Mouse (Mus musculus): Measurements from ENCODE around the gene Zdhhc19.

Gene Zdhhc19

DNA sequence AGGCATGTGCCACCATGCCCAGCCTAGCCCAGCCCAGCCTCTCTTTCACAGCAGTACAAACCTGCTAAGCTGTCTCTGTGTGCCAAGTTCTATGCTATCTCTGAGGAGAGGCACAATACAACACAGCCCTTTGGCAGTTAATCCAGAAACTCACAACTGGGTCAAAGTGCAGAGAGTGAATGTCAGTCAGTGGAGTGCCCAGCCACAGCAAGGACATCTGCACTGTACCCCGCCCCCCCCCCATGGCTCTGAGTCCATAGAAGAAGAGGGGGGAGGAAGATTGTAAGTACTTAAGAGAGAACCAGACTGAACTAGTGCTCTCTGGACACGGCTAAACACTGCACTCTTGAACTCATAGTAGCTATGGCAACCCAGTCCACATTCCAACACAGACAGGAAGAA, 55.3 kb downstream of the Zdhhc19 start:
- DNase-seq, result no peak

GRCm38 (mm10) chr16:32555588-32555987, 59.5 kb downstream of the Zdhhc19 start:
- DNase-seq, result no peak

GRCm38 (mm10) chr16:32559493-32559892, 63.4 kb downstream of the Zdhhc19 start:
- no peak for DNase-seq

GRCm38 (mm10) chr16:32563056-32563793, 67.2 kb downstream of the Zdhhc19 start:
- no peak for DNase-seq

DNA sequence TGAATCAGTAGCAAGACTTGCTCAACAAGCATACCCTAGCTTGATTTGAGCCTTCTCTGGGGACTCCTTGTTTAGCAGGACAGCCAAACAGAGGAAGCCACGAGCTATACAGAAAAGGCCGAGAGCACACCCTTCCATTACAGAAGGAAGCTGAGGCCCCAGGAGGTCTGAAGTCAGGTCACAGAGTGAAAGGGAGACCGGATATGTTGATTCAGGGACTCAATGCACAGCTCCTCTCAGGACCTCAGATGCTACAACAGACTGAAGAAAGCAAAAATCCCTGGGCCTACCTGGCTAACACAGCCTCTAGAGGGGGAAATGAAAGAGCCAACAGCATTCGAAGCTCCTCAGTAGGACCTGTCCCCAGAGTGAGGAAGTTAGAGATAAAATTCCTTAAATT, 71.2 kb downstream of the Zdhhc19 start:
- DNase-seq, result no peak

- no peak for DNase-seq
Measured at GRCm38 (mm10) chr16:32568401-32568800, 72.3 kb downstream of the Zdhhc19 start.

GRCm38 (mm10) chr16:32570042-32570441, 74.0 kb downstream of the Zdhhc19 start:
- DNase-seq, result no peak

DNA sequence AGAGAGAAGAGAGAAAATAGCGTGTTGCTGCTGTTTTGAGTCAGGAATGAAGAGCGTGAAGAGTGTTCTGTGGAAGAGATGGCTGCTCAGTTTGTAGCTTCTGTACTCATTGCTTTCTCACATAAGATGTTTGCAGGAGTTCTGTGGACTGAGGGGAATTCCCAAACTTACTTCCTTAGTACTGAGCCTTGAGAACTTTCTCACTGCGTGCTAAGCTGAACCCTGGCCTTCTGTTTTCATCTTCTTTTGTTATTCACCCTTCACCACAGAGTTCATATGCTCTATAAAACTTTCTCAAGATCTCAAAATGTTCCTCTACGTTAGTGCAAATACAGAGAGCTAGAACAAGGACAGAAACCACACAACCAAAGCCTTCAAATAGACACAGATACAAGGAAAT, 76.5 kb downstream of the Zdhhc19 start:
- no peak for DNase-seq

DNA sequence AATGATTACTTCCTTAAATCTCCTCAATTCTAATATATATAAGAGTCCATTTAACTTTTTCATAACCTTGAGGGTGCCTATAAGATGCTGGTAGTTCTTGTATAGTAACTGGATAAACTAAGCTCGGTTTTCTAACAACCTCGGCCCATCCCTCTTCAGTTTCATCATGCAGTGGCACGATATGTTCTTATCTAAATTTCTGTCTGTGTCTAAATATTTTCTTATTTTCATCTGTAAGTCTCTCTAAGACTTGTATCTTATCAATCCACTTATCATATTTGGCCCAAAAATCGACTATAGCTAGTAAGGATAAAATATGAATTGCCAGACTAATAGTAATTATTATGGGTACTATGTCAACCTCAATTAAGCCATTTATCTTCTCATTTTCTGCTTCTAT, 90.4 kb downstream of the Zdhhc19 start:
- no peak for DNase-seq

- DNase-seq, result no peak
Measured at GRCm38 (mm10) chr16:32588568-32588967, 92.5 kb downstream of the Zdhhc19 start.

DNA sequence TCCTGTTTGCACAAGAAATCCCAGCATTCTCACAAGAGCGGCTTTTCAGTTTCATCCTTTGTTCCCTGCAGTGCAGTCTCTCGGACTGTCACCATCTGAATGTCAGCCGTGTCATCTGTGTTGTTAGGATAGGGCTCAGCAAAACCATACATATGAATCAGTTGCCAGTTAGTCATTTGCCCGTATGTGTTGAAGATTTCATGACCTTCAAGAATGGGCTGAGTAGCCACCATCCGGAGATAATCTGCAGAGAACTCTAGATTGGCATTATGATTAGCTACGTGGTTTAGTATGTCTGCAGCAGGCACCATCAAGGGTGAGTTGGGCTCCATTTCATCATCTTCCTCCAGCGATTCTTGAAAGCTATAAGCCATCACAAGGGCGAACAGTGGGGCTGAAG, 95.5 kb downstream of the Zdhhc19 start:
- no peak for DNase-seq

DNA sequence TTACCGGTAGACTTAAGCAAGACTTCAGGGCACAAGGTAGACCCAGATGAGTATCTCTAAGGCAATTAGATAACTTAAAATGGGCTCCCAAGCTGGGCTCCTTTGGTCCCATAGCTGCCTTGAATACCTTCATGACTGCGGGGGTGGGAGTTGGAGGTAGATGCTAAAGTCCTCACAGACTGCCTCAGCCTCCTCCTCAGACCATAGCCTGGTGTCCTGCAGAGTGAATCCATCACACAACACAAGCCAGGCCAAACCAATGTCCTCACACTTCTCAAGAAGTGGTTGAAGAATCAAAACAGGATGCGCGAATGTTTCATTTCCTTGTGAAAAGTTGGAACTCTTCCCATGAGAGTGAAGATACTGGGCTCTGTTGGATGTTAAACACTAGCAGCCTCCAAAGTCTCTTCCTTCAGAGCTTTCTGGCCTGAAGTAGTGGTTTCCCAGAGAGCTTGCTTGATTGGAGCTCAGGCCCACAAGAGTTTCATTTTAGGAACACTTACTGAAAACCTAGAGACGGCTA, 97.3 kb downstream of the Zdhhc19 start:
- no peak for DNase-seq

DNA sequence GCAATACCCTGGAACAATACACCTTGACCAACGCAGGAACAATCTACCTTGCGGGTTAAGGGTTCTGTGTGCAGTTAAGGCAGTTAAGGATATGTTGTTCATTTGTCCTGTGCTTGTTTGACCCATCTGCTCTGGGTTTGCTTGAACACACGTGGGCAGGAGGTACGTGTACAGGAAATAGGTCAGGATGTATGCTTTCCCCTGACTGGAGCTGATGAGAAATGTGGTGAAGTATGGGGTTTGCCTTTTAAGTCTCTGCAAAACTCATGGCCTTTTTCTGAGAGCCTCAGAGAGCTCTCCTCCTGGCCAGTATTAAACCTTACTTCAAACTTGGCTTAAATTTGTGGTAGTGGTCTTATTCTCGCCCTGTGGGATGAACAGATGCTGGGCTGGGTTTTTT, 97.9 kb downstream of the Zdhhc19 start:
- no peak for DNase-seq

GRCm38 (mm10) chr16:32594701-32595100, 98.6 kb downstream of the Zdhhc19 start:
- no peak for DNase-seq

- no peak for DNase-seq
Measured at GRCm38 (mm10) chr16:32595142-32595855, 99.2 kb downstream of the Zdhhc19 start.

DNA sequence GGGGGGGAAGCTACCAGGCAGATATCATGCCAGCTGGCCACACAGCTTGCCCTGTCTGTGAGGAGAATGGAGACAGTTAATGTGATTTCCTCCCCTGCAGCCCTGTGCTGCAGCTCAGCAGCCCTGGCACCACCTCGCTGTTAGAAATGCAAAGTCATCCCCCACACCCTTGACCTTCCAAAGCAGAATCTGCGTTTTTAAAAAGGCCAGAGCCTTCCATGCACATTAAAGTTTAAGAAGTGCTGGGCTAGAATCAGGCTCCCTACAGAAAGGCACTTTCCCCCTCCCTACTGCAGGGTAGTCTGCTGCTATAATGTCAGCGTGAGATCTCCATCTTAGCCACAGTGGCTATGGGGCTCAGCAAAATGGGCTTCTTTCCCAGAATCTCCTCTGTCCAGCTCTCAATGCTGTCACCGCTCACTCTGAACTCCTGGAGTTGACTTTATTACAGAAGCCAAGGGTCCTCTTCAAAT, 101.9 kb downstream of the Zdhhc19 start:
- DNase-seq, result peak in 1 of 2 experiments; percentile 11

- no peak for DNase-seq
Measured at GRCm38 (mm10) chr16:32599151-32599550, 103.1 kb downstream of the Zdhhc19 start.

- no peak for DNase-seq
Measured at GRCm38 (mm10) chr16:32602193-32602685, 106.2 kb downstream of the Zdhhc19 start.

- peak in 1 of 2 experiments; percentile 14 for DNase-seq
Measured at GRCm38 (mm10) chr16:32607562-32608343, 111.7 kb downstream of the Zdhhc19 start.

- no peak for DNase-seq
Measured at GRCm38 (mm10) chr16:32608344-32608711, 112.3 kb downstream of the Zdhhc19 start.

DNA sequence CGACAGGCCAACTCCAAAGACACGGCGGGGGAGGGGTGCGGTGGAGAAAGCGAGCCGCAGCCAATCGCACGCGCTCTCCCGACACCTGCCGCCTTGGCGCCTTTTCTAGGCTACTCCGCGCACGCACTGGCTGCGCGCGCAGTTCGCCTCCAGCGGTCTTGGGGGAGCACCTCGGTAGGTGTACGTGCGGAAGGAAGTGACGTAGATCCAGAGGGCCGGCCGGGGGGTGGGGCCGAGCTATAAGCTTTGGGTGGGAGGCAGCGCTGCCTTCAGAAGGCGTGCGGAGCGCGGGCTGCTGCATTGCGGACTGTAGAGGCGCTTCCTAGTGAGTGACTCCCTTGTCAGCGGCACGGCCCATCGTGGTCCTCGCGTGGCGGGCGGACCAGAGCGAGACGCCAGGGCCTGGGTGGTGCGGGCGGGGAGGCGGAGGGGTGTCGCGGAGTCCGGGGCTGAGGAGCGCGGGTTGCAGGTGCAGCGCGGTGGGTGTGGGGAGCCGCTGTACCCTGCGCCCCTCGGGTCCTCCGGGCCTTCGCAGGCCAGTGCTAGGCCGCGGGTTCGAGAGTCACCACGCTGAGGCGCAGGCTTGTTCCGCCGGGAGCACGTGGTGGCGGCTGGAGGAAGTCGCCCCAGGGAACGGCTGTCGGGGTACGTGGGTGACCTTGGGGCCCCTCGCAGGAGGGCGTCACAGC, 112.8 kb downstream of the Zdhhc19 start, which contains the start of gene Tfrc:
Tfrc (plus strand) TSS at position 209 of the 689 bp plus-strand sequence.
- DNase-seq, result peak; percentile 98 to 99

GRCm38 (mm10) chr16:32609401-32609779, 113.3 kb downstream of the Zdhhc19 start:
- DNase-seq, result no peak
